Mouse (Mus musculus) lung, postnatal 0 days (tissue): ENCODE results near the gene Hmgxb4. TPM values are rescaled to one million over a fixed set of nuclear protein-coding genes. Genes with fewer than 3 reads are reported as not detected.

Source experiments
- ATAC-seq: fragments of 200-750 bp; cut with Nextera tagmentation; 2 replicates; pipeline ENCODE4 v1.8.0; 2017; ENCODE audit warnings: moderate library complexity
- DNase-seq: peaks from one replicate; pipeline ENCODE4 v3.0.0-alpha.2; 2016; ENCODE audit warnings: low spot score
- H3K27ac ChIP-seq: fragments of 300-500 bp; sonication (generic); 2 replicates; pipeline ENCODE4 v1.5.1; 2014; ENCODE audit warnings: antibody characterized with exemption, mild to moderate bottlenecking, low read length, mixed read lengths
- H3K27me3 ChIP-seq: fragments of 300-500 bp; sonication (generic); replicated peaks from 2 replicates; pipeline ENCODE4 v1.6.1; 2014; ENCODE audit warnings: low read length, mixed read lengths; ENCODE audit not compliant: insufficient read depth
- H3K36me3 ChIP-seq: fragments of 300-500 bp; sonication (generic); 2 replicates; pipeline ENCODE4 v1.6.1; 2014; ENCODE audit warnings: low read length, mixed read lengths; ENCODE audit not compliant: insufficient read depth
- H3K4me1 ChIP-seq: fragments of 300-500 bp; sonication (generic); 2 replicates; pipeline ENCODE4 v1.6.1; 2014; ENCODE audit warnings: antibody characterized with exemption, low read depth, low read length, mixed read lengths; ENCODE audit not compliant: insufficient read depth
- H3K4me2 ChIP-seq: fragments of 300-500 bp; sonication (generic); replicated peaks from 2 replicates; pipeline ENCODE4 v1.6.1; 2014; ENCODE audit warnings: low read depth, mild to moderate bottlenecking, low read length, moderate library complexity, mixed read lengths
- H3K4me3 ChIP-seq: fragments of 300-500 bp; sonication (generic); 2 replicates; pipeline ENCODE4 v1.5.1; 2014; ENCODE audit warnings: low read depth, low read length
- H3K9ac ChIP-seq: fragments of 300-500 bp; sonication (generic); replicated peaks from 2 replicates; pipeline ENCODE4 v1.6.1; 2014; ENCODE audit warnings: low read depth, mild to moderate bottlenecking
- H3K9me3 ChIP-seq: fragments of 300-500 bp; sonication (generic); 2 replicates; pipeline ENCODE4 v1.6.1; 2016; ENCODE audit warnings: low read length, mixed read lengths
- CTCF ChIP-seq: IDR thresholded peaks from 2 replicates; pipeline ENCODE4 v1.5.1; 2016; ENCODE audit warnings: antibody characterized with exemption, mild to moderate bottlenecking
- EP300 ChIP-seq: IDR thresholded peaks from 2 replicates; pipeline ENCODE4 v1.6.1; 2016; ENCODE audit warnings: antibody characterized with exemption, mild to moderate bottlenecking, control low read depth
- WGBS: fragments of 180-500 bp; shearing (Covaris S2); extraction: QIAGEN DNeasy Blood & Tissue Kit; methylation state at CpG from one replicate; pipeline ENCODE4 v1.1.7; 2014; 5-methylcytosine and 5-hydroxymethylcytosine counted together
- polyA plus RNA-seq: library from polyadenylated mRNA; unstranded; fragments of >200 nt; fragmentation: Nextera tagmentation; extraction: Ambion mirVana; gene quantifications from 2 replicates; pipeline ENCODE4 v1.2.1, GENCODE M21; 2015

The Hmgxb4 gene
- polyA plus RNA-seq, 1 experiment from 2014 or later = 21.2 TPM

GRCm38 (mm10) chr8:75013557-75013956, 20.4 kb downstream of the Hmgxb4 start:
- no peaks in the 10 kb centered on the region; the same call in 1 of the 2 replicates for H3K36me3 ChIP-seq
- no peaks in the 10 kb centered on the region for H3K4me1 ChIP-seq
- H3K9ac ChIP-seq = no peak overlapping the region
- H3K27ac ChIP-seq = no peak overlapping the region
- WGBS = 61% methylated on average over 2 of the region's 2 CpGs
- H3K9me3 ChIP-seq = no peaks in the 10 kb centered on the region
- TF ChIP-seq EP300 (no peak), CTCF (no peak)
- no peaks in the 10 kb centered on the region for H3K27me3 ChIP-seq
- DNase-seq (no peak), ATAC-seq (no peak)
- no peak overlapping the region for H3K4me2 ChIP-seq
- no peak overlapping the region for H3K4me3 ChIP-seq

GRCm38 (mm10) chr8:75013964-75014363, 20.8 kb downstream of the Hmgxb4 start:
- H3K4me1 ChIP-seq = no peaks in the 10 kb centered on the region
- TF ChIP-seq EP300 = no peak
- H3K27me3 ChIP-seq = no peaks in the 10 kb centered on the region
- no peak overlapping the region for H3K9ac ChIP-seq
- no peaks in the 10 kb centered on the region; the same call in 1 of the 2 replicates for H3K36me3 ChIP-seq
- no peak overlapping the region for H3K27ac ChIP-seq
- no peak for DNase-seq
- WGBS = 57% methylated on average over 3 of the region's 3 CpGs
- ATAC-seq = no peak
- no peak overlapping the region for H3K4me3 ChIP-seq
- no peak overlapping the region for H3K4me2 ChIP-seq
- H3K9me3 ChIP-seq = no peaks in the 10 kb centered on the region

GRCm38 (mm10) chr8:75015981-75016380, 22.8 kb downstream of the Hmgxb4 start:
- ATAC-seq = no peak
- no peaks in the 10 kb centered on the region for H3K9me3 ChIP-seq
- H3K4me3 ChIP-seq = no peak overlapping the region
- H3K4me1 ChIP-seq = no peaks in the 10 kb centered on the region
- no peaks in the 10 kb centered on the region for H3K36me3 ChIP-seq
- no peak overlapping the region for H3K9ac ChIP-seq
- no peak for DNase-seq
- H3K27me3 ChIP-seq = no peaks in the 10 kb centered on the region
- no peak overlapping the region for H3K4me2 ChIP-seq
- WGBS = 44% methylated on average over 2 of the region's 2 CpGs
- TF ChIP-seq EP300 (no peak), CTCF (no peak)
- no peak overlapping the region for H3K27ac ChIP-seq

- no peak for TF ChIP-seq CTCF
- TF ChIP-seq EP300 = no peak
- H3K4me2 ChIP-seq = no peak overlapping the region
- 54% methylated on average over 1 of the region's 1 CpGs for WGBS
- no peaks in the 10 kb centered on the region for H3K27me3 ChIP-seq
- ATAC-seq (no peak), DNase-seq (no peak)
- H3K9ac ChIP-seq = no peak overlapping the region
- H3K27ac ChIP-seq = no peak overlapping the region
- no peaks in the 10 kb centered on the region for H3K4me1 ChIP-seq
- H3K4me3 ChIP-seq = no peak overlapping the region
- H3K36me3 ChIP-seq = no peaks in the 10 kb centered on the region
- H3K9me3 ChIP-seq = no peaks in the 10 kb centered on the region
These were observed 23.3 kb downstream of the Hmgxb4 start for GRCm38 (mm10) chr8:75016422-75016821.

- H3K4me1 ChIP-seq = no peaks in the 10 kb centered on the region
- no peak overlapping the region for H3K4me2 ChIP-seq
- TF ChIP-seq EP300 = no peak
- TF ChIP-seq CTCF = no peak
- no peak overlapping the region for H3K9ac ChIP-seq
- ATAC-seq = peak; percentile 83
- H3K27me3 ChIP-seq = no peaks in the 10 kb centered on the region
- H3K4me3 ChIP-seq = no peak overlapping the region
- H3K27ac ChIP-seq = 0 out of 2 replicates have a peak overlapping the region, but pooled peaks have one; percentile 32
- no peaks in the 10 kb centered on the region for H3K9me3 ChIP-seq
- peak; percentile 51 for DNase-seq
- H3K36me3 ChIP-seq = peaks cover 14% of the 10 kb centered on the region; the same call in 1 of the 2 replicates
- 34% methylated on average over 5 of the region's 5 CpGs for WGBS
These were observed 25.3 kb downstream of the Hmgxb4 start for GRCm38 (mm10) chr8:75018274-75018972.

- peaks cover 27% of the 10 kb centered on the region; the same call in 1 of the 2 replicates for H3K36me3 ChIP-seq
- WGBS = 96% methylated on average over 3 of the region's 3 CpGs
- H3K27ac ChIP-seq = no peak overlapping the region
- H3K4me2 ChIP-seq = no peak overlapping the region
- no peaks in the 10 kb centered on the region for H3K27me3 ChIP-seq
- TF ChIP-seq CTCF = peak; percentile 62
- no peak for TF ChIP-seq EP300
- H3K4me3 ChIP-seq = no peak overlapping the region
- H3K9me3 ChIP-seq = no peaks in the 10 kb centered on the region
- H3K4me1 ChIP-seq = no peaks in the 10 kb centered on the region
- H3K9ac ChIP-seq = no peak overlapping the region
- DNase-seq (no peak), ATAC-seq (no peak)
These were observed 30.6 kb downstream of the Hmgxb4 start for GRCm38 (mm10) chr8:75023660-75024316.
